Mouse (Mus musculus): ENCODE results near the gene Sdhaf2.

Sdhaf2 gene

GRCm38 (mm10) chr19:10496976-10497375 lies 29.0 kb downstream of the Sdhaf2 start:
- no peak for DNase-seq

DNA sequence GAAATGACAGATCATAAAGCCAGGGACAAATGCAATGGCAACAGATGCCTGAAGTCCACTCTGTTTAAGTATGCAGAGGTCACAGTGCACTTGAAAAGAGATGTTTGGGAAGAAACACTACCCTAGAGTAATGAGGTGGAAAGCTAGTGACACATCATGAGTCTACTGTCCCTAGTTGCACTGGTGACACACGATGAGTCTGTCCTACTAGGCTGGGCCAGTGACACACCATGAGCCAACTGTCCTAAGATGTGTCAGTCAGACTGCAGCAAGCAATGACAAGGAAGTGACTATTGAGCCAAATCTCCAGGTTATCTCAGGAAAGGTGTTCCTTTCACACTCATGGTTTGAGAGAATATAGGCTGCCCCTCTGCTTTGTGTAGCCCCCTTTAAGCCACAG lies 30.3 kb downstream of the Sdhaf2 start:
- no peak for DNase-seq

DNA sequence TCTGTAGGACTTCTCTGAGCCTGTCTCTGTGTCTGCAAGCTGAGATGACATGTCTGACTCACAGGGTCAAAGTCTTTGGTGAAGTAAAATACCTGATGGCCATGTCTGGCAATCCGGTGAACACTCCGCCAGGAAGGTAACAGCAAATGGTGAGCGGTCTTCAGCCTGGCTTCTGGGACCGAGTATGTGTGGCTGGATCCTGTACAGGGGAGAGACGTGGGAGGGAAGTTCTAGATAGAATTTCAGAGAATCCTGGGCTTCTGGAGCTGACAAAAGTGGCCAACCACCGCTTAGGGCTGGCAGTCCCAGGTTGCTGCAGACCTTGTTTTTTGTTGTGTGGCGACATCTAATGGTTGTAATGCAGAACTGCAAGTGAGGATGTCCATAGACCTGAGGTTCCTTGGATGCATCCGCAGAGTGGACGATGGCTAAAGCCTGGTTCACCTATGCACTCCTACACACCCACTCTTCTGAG lies 39.6 kb downstream of the Sdhaf2 start:
- peak; percentile 58 for DNase-seq

DNA sequence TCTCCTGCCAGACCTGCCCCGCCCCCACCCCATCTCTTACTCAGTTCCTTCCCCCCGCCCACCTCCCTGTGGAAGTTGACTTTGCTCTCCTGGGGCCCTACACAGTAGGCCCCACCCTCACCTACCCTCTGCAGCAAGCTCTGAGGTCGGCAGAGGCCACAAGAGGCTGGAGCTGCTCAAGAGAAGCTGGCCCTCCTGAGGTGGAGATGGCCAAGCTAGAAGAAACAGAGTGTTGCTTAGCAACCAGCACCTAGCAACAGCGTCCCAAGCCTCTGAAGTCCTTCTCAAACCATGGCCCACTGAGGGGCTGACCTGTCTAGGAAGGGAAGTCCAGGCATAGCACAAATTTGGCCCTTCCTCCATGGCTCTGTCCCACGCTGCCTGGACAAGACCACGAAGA lies 43.2 kb downstream of the Sdhaf2 start, which contains the start of gene Ppp1r32:
Ppp1r32 (minus strand) TSS at position 226 of the 400 bp plus-strand sequence.
- DNase-seq, result no peak

DNA sequence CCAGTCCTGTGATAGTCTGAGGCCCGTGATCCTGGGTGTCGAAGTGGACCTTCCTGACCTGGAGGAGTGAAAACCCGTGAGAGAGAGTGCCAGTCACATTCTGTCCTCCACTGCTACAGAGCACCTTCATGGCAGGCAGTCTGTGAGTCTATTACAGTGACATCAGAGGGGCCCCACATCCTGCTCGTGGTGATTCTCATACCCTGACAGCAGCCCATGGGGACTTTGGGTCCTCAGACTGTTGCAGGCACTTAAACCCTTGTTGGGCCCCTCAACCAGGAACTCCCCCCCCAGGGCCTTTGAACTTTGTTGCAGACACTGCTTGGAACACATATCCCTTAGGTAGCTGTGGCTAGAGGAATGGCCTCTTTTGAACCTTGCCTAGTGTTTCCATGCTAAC lies 46.4 kb downstream of the Sdhaf2 start:
- DNase-seq, result no peak

GRCm38 (mm10) chr19:10473779-10474178 lies 52.2 kb downstream of the Sdhaf2 start:
- DNase-seq, result no peak

DNA sequence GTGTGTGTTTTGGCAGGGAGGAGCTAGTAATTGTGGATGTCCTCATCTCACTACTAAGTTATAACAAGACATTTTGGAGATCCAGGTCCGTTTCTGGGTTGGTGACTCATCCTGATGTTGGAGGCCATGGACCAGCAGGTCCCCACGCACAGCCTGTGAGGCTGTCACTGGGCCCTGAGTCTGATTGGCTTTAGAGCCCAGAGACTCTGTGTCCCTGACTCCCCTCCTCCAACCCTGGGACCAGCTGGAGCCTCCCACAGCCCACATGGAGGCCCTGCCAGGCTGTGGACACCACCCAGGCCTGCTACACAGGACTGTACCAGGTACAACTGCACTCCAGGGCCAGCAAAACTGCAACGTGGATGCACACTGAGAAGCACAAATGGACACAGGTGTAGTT lies 53.0 kb downstream of the Sdhaf2 start:
- DNase-seq, result no peak

DNA sequence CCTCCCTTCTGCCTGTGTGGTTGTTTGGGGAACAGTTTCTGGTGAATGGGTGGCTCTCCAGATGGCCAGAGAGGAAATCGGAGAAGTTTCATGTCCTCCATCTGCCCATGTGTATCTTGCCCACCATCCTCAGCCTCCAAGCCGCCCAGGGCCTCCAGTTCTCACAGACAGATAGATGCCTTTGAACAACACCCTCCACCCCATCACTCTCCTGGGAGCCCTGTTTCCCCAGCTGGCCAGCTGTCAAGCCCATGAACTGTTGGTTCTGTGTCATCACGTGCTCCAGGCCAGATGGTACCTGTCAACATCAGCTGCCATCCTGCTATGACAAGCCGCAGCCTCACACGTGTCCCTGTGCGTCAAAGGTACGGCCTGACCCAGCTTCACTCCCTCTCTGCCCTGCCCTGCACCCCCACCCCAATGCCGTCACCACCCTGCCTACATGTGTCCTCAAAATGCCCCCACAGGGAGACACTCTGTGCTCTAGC lies 56.7 kb downstream of the Sdhaf2 start:
- DNase-seq, result no peak

DNA sequence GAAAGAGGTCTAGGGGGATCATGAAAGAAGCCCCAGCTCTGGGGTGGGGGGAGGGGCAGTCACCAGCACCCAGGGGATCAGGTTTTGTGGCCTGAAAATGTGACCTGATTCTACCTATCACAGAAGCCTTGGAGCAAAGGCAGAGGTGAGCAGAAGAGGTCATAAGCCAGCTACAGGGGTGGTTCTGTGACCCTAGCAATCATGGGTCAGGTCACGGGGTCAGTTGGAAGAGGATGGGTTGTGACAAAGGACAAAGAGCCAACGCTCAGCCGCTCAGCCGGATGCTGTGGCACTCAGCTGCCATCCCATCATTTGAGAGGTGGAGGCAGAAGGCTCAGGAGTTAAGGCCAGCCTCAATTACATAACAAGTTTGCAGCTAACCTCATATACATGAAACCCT lies 61.5 kb downstream of the Sdhaf2 start:
- DNase-seq, result no peak

GRCm38 (mm10) chr19:10461584-10461983 lies 64.4 kb downstream of the Sdhaf2 start:
- DNase-seq, result no peak

- DNase-seq, result no peak
Measured at GRCm38 (mm10) chr19:10459907-10460306, 66.0 kb downstream of the Sdhaf2 start.

DNA sequence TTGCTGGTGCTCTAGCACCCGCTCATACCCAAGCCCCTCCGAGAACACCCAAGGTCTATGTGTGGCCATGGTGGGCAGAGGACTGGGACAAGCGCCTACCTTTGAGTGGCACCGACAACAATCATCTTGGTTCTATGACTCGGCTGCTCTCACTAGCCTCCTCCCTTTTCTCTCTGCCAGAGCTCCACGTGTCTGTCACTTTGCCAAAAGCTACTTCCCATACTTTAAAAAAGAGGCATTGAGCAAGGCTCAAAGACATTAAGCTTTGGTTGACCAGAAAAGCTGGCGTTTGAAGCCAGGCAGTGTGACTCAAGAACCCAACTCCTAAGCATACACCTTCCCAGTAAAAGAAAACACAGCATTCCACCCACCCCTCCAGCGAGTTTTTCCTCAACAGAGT lies 67.8 kb downstream of the Sdhaf2 start:
- peak; percentile 43 for DNase-seq

- peak; percentile 53 for DNase-seq
Measured at GRCm38 (mm10) chr19:10457484-10457800, 68.5 kb downstream of the Sdhaf2 start.

DNA sequence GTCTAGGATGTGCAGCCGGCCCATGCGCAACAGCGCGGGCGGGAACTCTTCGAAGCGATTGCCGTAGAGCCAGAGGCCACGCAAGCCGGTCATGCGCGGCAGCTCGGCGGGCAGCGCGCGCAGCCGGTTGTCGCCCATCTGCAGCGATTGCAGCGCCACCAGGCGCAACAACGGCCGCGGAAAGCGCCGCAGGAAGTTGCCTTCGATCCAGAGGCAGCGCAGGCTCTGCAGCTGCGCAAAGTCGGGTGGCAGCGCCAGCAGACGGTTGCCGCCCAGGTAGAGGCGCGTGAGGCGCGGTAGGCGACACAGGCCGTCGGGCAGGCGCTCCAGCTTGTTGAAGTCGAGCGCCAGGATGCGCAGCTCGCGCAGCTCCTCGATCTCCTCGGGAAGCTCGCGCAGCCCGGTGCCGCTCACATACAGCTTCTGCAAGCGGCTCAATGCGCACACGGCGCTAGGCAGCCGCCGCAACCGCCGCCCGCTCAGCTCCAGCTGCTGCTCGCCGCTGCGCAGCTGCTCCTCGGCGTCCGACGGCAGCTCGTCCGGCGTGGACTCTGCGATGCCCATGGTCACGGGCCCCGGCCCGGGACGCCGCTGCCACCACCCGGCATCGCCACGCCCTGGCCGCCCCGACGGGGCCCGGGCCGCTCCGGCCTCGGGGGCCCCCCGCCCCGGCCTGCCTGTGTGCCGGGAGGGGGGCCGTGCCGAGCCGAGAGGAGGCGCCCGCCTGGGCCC lies 69.0 kb downstream of the Sdhaf2 start, which contains the start of gene Lrrc10b:
Lrrc10b (minus strand) TSS at position 722 of the 732 bp plus-strand sequence.
- peak; percentile 54 for DNase-seq

GRCm38 (mm10) chr19:10455437-10455806 lies 70.5 kb downstream of the Sdhaf2 start:
- no peak for DNase-seq

DNA sequence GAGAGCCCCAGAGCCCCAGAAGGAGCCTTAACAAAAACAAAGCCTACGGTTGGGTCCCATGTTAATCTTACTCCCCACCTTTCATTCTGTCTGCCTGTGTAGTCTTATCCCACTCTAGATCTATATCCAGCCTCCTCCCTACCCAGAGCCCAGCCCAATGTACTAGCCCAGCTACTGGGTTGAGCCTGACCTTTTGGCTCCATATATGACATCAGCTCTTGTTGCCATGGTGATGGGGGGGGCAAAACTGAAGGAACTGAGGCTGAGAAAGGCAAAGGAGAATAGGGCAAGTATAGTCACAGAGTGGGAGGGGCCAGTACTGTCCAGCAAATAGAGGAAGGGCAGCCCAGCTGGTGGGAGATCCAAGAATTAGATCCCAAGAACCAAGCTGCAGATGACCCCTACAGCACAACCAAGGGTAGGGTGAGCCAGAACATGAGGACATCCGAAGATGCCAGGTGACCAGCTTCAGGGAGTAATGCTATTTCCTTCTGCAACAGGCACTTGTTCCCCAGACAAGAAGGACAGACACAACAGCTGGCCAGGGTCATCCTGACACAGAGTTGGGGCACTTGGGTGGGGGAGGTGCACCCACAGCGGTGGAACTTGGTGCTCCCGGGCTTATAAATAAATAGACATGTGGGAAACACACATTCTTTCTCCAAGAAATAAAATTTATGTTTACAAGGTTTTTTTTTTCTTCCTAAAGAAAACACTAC lies 71.1 kb downstream of the Sdhaf2 start:
- no peak for DNase-seq

Measured in kidney, adult 18-20 months (tissue).